Mouse (Mus musculus) embryonic fibroblast, embryonic 13.5 days (primary cell): ENCODE results near the gene Fam229b.

Experiments
- CTCF ChIP-seq: IDR thresholded peaks from 2 replicates; pipeline ENCODE4 v1.5.1; 2011; ENCODE audit warnings: mild to moderate bottlenecking, control low read depth, low read length, moderate library complexity, borderline replicate concordance; ENCODE audit not compliant: insufficient read depth
- POLR2A ChIP-seq: IDR thresholded peaks from 2 replicates; pipeline ENCODE4 v1.6.1; 2011; ENCODE audit warnings: low read depth, mild to moderate bottlenecking, control low read depth, low read length, moderate library complexity

GRCm38 (mm10) chr10:39169642-39170041 is 35.9 kb upstream of the Fam229b start:
- TF ChIP-seq CTCF (no peak), POLR2A (no peak)
